Mouse (Mus musculus) lung, postnatal 0 days (tissue): ENCODE data around the gene Padi3.

Source experiments
- CTCF ChIP-seq: IDR thresholded peaks from 2 replicates; pipeline ENCODE4 v1.5.1; 2016; ENCODE audit warnings: antibody characterized with exemption, mild to moderate bottlenecking
- EP300 ChIP-seq: IDR thresholded peaks from 2 replicates; pipeline ENCODE4 v1.6.1; 2016; ENCODE audit warnings: antibody characterized with exemption, mild to moderate bottlenecking, control low read depth

- TF ChIP-seq CTCF (no peak), EP300 (no peak)
These were observed 1.7 kb upstream of the Padi3 start for GRCm38 (mm10) chr4:140812191-140812590.
